Mouse (Mus musculus) urinary bladder, postnatal 0 days (tissue): ENCODE data around the gene Ptpru. TPM values are rescaled to one million over a fixed set of nuclear protein-coding genes. Genes with fewer than 3 reads are reported as not detected.

Experiments used
- polyA plus RNA-seq: library from polyadenylated mRNA; unstranded; fragments of >200 nt; fragmentation: Nextera tagmentation; extraction: Ambion mirVana; gene quantifications from 2 replicates; pipeline ENCODE4 v1.2.1, GENCODE M21; 2015

The Ptpru gene
- polyA plus RNA-seq, result 5.4 and 5.5 TPM in 2 replicates

DNA sequence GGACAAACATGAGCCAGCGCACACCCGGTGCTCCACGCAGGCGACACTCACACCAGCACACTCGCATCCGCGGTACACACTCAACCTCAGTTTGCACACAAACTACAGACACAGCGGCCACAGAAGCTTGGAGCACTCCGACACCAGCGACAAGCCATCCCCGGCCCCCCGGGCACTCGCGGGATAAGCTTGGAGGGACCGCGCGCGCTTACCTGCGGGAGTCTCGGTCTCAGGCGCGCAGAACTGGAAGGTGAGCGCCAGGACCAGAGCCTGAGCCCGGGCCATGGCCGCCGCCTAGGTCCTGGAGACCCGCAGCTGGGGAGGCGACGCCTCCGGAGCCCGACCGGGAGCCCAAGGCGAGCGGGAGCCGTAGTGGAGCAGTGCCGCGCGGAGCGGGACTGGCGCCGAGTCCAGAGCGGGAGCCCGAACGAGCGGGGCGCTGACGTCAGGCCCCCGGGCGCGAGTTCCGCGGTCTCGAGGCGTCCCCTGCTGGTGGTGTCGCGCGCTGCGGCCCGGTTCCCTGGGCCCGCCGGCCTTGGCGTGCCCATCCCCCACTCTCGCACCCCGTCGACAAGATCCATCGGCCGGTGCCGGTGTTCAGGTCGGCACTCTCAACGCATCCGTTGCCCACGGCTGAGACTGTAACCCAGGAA, at the start of gene Ptpru:
Gene Ptpru (minus strand): TSS at position 417 of the 653 bp plus-strand sequence.

DNA sequence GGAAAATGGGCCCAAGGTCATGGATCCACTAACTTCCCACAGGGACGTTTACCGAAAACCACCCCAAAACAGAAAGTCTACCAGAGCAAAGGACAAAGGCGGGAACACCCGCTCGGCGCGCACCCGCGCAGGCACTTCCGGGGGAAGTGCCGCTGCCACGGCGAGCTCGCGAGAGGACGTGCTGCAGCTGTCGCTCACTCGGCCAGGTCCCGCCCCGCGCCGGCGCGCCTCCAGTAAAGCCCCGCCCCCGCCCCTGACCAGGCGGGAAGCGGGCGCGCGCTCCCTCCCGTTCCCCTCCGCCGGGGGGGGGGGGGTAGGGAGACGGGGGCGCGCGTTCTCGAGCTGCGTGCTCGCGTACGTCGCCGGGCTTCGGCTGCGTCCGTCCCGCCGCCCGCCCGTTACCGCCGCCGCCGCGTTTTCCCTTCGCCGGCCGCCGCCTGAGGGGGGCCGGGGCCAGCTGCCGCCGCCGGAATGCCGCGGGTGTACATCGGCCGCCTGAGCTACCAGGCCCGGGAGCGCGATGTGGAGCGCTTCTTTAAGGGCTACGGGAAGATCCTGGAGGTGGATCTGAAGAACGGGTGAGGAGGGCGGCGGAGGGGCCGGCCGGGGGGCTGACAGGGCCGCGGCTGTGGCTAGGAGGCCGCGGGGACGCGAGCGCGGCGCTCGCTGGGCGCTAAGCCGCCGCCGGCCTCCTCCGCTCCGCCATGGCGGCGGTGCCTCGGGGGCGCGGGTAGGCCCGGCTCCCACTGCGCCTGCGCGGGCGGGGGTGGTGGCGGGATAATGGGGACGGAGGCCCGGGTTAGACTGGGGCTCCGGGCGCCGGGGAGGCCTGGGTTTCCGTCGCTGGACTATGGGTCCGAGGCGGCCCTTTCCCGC, 35.4 kb upstream of the Ptpru start, which contains the start of gene Srsf4:
Gene Srsf4 (plus strand): TSS at position 325 of the 876 bp plus-strand sequence.

DNA sequence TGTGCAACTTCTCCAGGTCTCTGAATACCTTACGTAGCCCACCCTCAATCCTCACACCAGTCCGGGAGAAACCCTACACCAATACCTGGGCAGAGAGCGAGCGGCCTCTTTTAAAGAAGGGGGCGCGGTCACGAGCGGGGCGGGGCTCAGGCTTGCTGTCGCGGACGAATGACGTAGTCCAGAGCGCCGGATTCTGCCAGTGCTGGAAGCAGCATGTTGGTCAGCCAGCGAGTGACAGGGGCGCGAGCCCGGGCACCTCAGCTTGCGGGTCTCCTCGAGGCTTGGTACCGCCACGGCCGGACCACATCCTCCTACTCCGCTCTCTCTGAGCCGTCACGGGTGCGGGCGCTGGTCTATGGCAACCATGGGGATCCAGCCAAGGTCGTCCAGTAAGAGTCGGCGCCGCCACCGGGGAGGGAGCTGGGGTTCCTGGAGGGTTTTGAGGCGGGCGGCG, 5.2 kb upstream of the Ptpru start, which contains the start of gene Mecr:
Gene Mecr (plus strand): TSS at position 181 of the 454 bp plus-strand sequence.

Other genes with a start within 250 kb of the Ptpru start
- gene Mecr, start 5.2 kb upstream of the Ptpru start, polyA plus RNA-seq, result 32.0 and 32.8 TPM in 2 replicates
- 45.9 and 46.3 TPM in 2 replicates for gene Srsf4, start 35.3 kb upstream of the Ptpru start, polyA plus RNA-seq
- gene Tmem200b, start 83.5 kb upstream of the Ptpru start, polyA plus RNA-seq, result 2.1 and 2.8 TPM in 2 replicates
- 0.11 TPM in 1 of 2 replicates, not detected in the other for gene Gm10300, start 236.4 kb upstream of the Ptpru start, polyA plus RNA-seq
- 25.3 and 32.7 TPM in 2 replicates for gene Epb41, start 237.0 kb upstream of the Ptpru start, polyA plus RNA-seq